Mouse (Mus musculus): ENCODE measurements around the gene Gm21992. TPM values are rescaled to one million over a fixed set of nuclear protein-coding genes. Genes with fewer than 3 reads are reported as not detected.

The Gm21992 gene
- total RNA-seq, 2 experiments from 2014 or later, result 19.9 to 21.4 TPM

DNA sequence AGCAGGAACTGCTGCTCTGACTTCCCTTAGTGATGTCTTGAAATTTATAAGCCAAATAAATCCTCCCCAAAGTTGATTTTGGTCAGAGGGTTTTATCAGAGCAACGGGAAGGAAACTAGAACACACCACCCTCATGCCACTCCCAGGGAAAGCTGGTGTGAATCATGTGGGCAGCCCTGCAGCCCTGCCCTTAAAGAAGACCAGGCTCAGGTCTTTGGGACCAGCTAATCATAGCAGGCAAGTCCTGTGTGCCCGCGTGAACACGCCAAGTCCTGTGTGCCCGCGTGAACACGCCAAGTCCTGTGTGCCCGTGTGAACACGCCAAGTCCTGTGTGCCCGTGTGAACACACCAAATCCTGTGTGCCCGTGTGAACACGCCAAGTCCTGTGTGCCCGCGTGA lies 94.7 kb downstream of the Gm21992 start:
- DNase-seq (ENCODE audit: low spot score in 2 of 2), result no peak

GRCm38 (mm10) chr19:4713886-4714285 lies 97.5 kb downstream of the Gm21992 start:
- DNase-seq (ENCODE audit: low spot score in 2 of 2), result no peak

DNA sequence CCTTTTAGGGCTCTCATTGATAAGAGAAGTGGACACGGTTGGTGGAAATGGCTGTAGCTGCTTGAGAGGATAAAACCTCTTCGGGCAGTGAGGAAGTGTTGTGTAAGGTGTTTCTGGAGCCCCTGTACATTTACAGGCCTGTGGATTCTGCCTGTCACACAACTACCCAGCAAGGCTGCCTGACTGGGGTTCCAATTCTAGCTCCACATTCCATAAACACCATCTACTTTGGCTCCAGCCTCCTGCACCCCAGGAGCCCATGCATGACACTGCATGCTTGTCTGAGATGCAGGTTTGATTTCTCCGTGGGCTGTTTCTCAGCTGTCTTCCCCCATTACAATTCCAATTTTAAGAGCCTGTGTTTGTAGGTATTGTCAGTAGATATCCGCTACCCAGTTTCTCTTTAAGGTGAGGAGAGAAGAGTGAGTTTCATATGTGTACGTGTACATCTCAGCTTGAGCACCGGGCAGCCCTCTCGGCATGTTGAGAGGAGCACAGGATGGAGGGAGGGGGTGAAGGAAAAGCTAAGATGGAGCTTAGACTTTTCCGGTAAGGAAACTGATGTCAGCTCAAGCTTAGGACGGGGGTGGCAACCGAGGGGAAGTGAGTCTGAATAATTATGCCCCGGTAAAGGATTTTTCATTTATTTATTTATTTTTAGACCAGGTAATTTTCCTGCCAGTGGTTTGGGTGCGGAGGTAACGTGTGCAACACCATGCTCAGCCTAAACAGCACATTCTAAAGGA lies 98.5 kb downstream of the Gm21992 start:
- DNase-seq (ENCODE audit: low spot score in 2 of 2), result no peak

- no peak for DNase-seq (ENCODE audit: low spot score in 2 of 2)
These were observed 99.1 kb downstream of the Gm21992 start for GRCm38 (mm10) chr19:4712156-4712780.

DNA sequence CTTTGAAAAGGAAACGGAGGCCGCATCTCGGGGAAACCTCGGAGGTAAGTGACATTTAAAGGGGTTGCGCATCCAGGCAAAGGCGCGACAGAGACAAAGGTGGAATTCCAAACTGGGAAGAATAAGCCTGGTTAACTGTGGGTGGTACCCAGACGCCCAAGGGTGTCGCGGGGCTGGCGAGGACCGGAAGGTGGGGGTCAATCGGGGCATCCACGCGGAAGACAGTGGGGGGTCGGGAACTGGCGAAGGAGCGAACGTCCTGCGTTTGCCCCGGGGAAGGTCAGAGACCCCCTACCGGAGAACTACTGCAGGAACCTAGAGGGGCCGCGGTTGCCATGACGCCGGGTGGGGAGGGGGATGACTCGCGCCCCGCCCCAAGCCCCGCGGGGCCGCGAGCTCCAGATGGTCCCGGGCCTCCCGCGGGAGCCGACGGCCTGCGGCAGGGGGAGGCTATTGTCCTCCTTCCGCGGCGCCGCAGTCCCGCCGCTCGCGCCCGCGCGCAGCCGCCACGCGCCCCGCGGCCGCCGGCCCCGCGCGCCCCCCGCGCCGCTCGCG lies 99.7 kb downstream of the Gm21992 start:
- DNase-seq (ENCODE audit: low spot score in 2 of 2), result peak in 1 of 2 experiments; percentile 36

- peak; percentile 64 to 88 for DNase-seq (ENCODE audit: low spot score in 2 of 2)
These were observed 100.3 kb downstream of the Gm21992 start, which contains the start of gene Sptbn2 for GRCm38 (mm10) chr19:4711098-4711600. TSS of gene Sptbn2 (plus strand) at chr19:4711167.

DNA sequence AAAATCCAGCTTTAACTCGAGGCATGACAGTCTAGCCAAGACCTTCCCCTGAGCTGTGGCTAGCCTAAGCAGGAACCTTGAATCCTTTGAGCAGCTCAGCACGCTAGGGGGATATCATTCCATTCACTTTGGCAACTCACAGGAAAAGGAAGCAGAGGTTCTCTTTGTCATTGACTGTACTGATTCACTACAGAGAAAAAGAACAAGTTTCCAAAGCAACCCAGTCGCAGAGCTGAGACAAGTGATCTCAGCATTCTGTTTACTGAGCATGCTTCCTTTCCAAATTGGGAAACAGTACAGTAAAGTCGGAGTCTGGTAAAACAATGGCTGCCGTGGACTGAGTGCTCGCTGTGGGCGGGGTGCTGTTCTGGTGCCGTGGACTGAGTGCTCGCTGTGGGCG lies 102.6 kb downstream of the Gm21992 start:
- DNase-seq (ENCODE audit: low spot score in 2 of 2), result no peak

DNA sequence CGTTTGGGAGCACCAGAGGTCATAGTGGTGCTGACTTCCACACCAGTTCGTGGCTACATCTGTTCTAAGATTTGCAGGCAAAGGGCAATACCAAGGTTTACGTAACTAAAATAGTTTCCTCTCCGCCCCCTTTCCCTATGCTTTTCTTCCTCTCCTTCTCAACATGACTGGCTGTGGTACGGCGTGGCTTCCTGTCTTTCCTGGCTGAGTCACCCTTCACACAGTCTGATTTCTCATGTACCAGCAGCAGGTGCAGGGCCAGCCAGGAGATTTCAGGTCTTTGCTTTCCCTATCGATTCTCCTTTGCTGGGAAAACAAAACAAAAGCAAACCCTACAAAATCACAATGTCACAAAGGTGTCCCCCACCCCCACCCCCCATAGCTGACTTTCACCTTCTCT lies 110.2 kb downstream of the Gm21992 start:
- DNase-seq (ENCODE audit: low spot score in 2 of 2), result no peak

DNA sequence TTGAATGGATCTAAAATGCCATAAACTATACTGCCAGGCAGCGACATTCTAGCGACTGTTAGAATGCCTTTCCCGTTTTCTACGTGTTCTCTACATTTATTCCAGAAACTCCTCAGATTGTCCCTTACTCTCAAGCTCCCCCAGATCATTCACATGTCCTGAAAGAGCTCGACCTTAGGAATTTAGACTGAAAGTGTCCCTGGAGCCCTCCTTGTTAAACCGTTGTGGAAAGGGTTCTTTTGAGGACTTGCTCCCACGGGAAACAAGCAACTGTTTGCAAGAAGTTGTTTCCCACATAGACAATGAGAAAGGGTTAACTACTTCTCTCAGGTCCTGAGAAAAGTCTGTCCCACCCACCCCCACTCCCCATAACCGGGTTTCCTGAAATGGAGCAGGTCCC lies 110.8 kb downstream of the Gm21992 start:
- no peak for DNase-seq (ENCODE audit: low spot score in 2 of 2)

DNA sequence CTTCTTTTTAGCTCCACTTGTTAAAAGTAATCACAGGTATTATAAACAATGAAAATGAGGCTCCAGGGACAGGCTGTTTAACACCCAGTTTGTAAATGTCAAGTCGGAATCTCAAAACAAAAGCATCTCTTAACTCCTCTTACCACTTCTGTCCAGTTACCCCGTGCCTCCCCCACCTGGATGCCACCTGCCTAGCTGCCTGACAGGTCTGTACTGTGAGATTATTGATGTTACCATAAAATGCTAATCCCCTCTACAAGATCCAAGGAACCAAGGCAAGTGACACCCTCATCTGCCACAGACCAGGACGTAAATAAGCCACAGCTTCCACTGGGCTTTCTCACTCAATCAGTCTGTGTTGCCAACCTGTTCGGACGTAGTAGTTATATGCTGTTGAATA lies 111.6 kb downstream of the Gm21992 start:
- no peak for DNase-seq (ENCODE audit: low spot score in 2 of 2)

GRCm38 (mm10) chr19:4698856-4699255 lies 112.6 kb downstream of the Gm21992 start:
- peak; percentile 43 to 48 for DNase-seq (ENCODE audit: low spot score in 2 of 2)

DNA sequence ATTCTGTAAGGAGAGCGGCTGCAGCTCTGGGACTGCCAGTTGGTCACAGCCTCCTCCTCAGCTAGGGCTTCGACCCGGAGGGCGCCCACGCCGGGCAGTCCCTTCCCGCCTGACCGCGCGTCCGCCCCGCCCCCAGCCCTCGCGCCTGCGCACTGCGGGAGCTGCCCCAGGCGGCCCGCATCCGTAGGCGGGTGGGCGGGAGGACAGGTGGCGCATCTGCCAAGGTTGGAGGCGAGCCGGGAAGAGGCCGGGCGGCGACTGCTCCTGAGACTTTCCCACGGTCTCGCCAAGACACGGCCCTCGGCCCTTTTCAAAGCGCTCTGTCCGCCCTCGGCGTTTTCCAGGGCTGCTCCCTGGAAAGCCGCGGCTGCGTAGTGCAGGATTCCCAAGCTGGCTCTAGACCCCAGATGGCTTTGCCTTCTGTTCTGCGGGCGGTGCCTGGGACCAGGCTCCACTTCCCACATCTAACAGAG lies 113.2 kb downstream of the Gm21992 start, which contains the start of gene Gm960:
Gene Gm960 (minus strand): TSS at position 464 of the 473 bp plus-strand sequence.
- peak; percentile 85 to 88 for DNase-seq (ENCODE audit: low spot score in 2 of 2)

DNA sequence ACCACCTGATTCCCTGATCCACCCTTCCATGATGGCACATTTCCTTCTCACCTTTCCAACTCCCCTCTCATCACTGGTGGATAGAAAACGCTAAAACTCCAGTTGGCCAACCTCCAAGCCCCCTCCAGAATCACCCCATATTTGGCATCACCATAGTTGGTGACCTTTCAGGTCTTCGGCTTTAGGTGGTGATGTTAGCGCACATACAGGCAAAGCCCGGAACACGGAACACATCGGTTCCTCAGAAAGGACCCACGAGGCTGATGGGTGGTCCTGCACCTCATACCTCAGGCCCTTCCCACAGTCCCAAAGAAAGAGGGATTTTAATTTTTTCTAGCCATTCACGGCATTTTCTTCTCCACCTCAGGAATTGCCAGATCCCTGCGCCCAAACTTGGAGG lies 113.7 kb downstream of the Gm21992 start:
- DNase-seq (ENCODE audit: low spot score in 2 of 2), result no peak

- no peak for DNase-seq (ENCODE audit: low spot score in 2 of 2)
These were observed 114.3 kb downstream of the Gm21992 start for GRCm38 (mm10) chr19:4697121-4697520.

DNA sequence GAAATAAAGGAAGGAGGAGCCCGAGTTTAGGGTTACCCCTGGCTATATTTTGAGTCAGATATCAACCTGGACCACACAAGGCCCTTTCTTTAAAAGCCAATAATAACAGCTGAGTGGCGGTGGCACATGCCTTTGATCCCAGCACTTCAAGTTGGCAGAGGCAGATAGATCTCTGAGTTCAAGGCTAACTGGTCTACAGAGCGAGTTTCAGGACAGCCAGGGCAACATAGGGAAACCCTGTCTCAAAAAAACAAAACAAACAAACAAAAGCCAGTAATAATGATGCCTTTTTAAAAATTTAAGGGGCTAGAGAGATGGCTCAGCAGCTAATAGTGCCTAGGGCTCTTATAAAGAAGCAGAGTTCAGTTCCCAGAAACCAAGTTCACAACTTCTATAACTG lies 117.1 kb downstream of the Gm21992 start:
- DNase-seq (ENCODE audit: low spot score in 2 of 2), result no peak

Other genes starting within 250 kb of the Gm21992 start
- gene Lrfn4, start 195.9 kb downstream of the Gm21992 start, total RNA-seq (2021), result 10 to 100 TPM; 50.9 to 53.1 TPM
- gene Rce1, start 186.0 kb downstream of the Gm21992 start, total RNA-seq (2021), result 10 to 100 TPM; 16.7 to 18.2 TPM
- 1 to 10 TPM; 1.9 to 2.1 TPM for gene Gm960, start 112.9 kb downstream of the Gm21992 start, total RNA-seq (2021)
- 100 to 1,000 TPM; 663 to 667 TPM for gene Sptbn2, start 100.4 kb downstream of the Gm21992 start, total RNA-seq (2021)
- 10 to 100 TPM; 14.3 to 14.4 TPM for gene Rbm4b, start 55.1 kb downstream of the Gm21992 start, total RNA-seq (2021)
- 10 to 100 TPM; 72.9 to 74.7 TPM for gene Rbm4, start 17.7 kb downstream of the Gm21992 start, total RNA-seq (2021)
- 10 to 100 TPM; 56.1 to 57.2 TPM for gene Rbm14, start within 50 bp of the Gm21992 start, total RNA-seq (2021)
- 10 to 100 TPM; 42.6 to 43.6 TPM for gene Ccs, start 27.7 kb upstream of the Gm21992 start, total RNA-seq (2021)
- 1 to 10 TPM; 2.0 TPM for gene Ccdc87, start 27.8 kb upstream of the Gm21992 start, total RNA-seq (2021)
- 100 to 1,000 TPM; 103 to 125 TPM for gene Ctsf, start 43.5 kb upstream of the Gm21992 start, total RNA-seq (2021)
- gene Actn3, start 66.3 kb upstream of the Gm21992 start, total RNA-seq (2021), result 1 to 10 TPM; 1.1 to 1.7 TPM
- 10 to 100 TPM; 25.9 to 26.8 TPM for gene Zdhhc24, start 67.1 kb upstream of the Gm21992 start, total RNA-seq (2021)
- 10 to 100 TPM; 38.4 TPM for gene Bbs1, start 95.0 kb upstream of the Gm21992 start, total RNA-seq (2021)
- gene Dpp3, start 116.7 kb upstream of the Gm21992 start, total RNA-seq (2021), result 10 to 100 TPM; 50.2 to 52.0 TPM
- 10 to 100 TPM; 16.3 to 16.8 TPM for gene Peli3, start 131.5 kb upstream of the Gm21992 start, total RNA-seq (2021)
- gene Mrpl11, start 150.5 kb upstream of the Gm21992 start, total RNA-seq (2021), result 10 to 100 TPM; 58.9 to 60.7 TPM
- gene Npas4, start 178.7 kb upstream of the Gm21992 start, total RNA-seq (2021), result 10 to 100 TPM in 1 of 2 experiments, 1 to 10 TPM in 1; 5.1 to 10.5 TPM
- gene Slc29a2, start 212.2 kb upstream of the Gm21992 start, total RNA-seq (2021), result 10 to 100 TPM; 16.8 to 17.3 TPM
- 100 to 1,000 TPM; 124 to 127 TPM for gene B4gat1, start 227.2 kb upstream of the Gm21992 start, total RNA-seq (2021)
- 10 to 100 TPM in 1 of 2 experiments, 1 to 10 TPM in 1; 5.9 to 10.6 TPM for gene AC124502.3, start 227.3 kb upstream of the Gm21992 start, total RNA-seq (2021)
- 10 to 100 TPM; 10.8 to 12.9 TPM for gene Brms1, start 229.7 kb upstream of the Gm21992 start, total RNA-seq (2021)
- 10 to 100 TPM; 68.7 to 72.6 TPM for gene Rin1, start 238.9 kb upstream of the Gm21992 start, total RNA-seq (2021)

All from layer of hippocampus, postnatal 14 days (tissue).